Mouse (Mus musculus) spleen, adult 2 months (tissue): ENCODE results near the gene P2rx5.

Experiments used
- CTCF ChIP-seq: fragments of 200-500 bp; IDR thresholded peaks from 2 replicates; pipeline ENCODE4 v1.5.1; 2011; ENCODE audit warnings: mild to moderate bottlenecking, inconsistent platforms; ENCODE audit not compliant: insufficient read depth, insufficient read length, insufficient replicate concordance; ENCODE audit errors: extremely low read depth
- POLR2A ChIP-seq: fragments of 200-500 bp; IDR thresholded peaks from 2 replicates; pipeline ENCODE4 v1.6.1; 2011; ENCODE audit warnings: low read depth, low read length, inconsistent platforms

DNA sequence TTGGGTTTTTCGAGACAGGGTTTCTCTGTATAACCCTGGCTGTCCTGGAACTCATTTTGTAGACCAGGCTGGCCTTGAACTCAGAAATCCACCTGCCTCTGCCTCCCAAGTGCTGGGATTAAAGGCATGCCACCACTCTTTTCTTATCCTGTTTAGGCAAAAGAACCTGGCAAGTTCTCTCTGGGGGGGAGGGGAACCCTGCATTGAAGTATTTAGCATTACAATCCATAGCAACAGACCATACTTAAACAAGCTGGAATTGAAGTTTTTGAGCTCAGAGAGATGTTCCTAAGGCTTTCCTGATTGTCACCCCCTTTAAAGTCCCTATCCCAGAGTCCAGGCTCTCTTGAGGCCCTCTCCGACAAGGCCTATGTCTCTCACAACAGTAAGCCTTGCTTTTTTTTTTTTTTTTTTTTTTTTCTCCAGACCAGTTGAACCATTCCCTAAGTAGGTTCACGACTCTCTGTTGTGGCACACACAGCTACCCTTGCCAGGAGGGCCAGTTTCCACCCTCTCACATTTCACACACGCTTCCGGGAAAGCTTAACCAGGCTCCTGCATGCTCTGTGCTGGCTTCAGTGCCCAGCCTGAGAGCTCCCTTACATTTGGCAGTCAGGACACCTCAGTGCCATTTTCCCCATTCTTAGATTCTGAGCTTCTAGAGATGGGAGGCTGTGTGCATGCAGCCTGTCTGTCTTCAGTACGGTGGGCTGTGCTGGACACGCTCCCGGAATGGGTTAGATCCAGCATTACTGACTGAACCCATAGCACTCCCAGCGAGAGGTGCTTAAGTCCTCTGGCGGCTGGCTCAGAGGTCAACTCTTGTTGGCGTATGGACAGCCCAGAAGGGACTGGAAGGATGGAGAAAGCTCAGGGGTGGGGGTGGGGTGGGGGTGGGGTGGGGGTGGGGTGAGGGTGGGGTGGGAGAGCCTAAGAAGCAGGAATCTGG, 13.9 kb upstream of the P2rx5 start:
- no peak for TF ChIP-seq CTCF
- no peak for TF ChIP-seq POLR2A
